In the genomic region with DNA sequence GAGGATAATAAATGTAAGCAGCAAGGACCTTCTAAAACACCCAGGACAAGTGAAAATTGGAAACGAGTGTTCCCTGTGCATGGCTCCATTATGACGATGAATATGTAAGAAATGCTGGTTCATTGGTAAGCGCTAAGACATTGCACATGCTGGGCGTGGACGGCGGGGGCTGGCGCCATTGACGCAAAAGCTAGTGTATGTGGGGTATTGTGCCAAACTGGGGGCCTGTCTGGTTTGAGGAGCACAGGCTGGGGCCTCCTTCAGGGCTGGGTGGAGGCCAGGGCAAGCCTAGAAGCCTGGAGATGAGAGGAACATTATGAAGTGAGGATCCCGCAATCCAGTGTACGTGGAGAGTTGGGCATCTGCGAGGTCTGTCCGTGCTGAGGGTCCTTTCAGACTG, we compare ENCODE assay signal across 19 mouse cellular contexts.
"Had no signal": no experiment of that assay in that cellular context is flagged by ENCODE, and none has a peak within 500 bp of the region (broad histone marks: within the 10 kb centered on the region; RNA-seq: fewer than 3 reads in every experiment).

No protein-coding gene starts in this region.

- H3K4me2 ChIP-seq: liver, embryonic 13.5 days; neural tube, embryonic 12.5 days; neural tube, embryonic 15.5 days had no signal

- H3K27me3 ChIP-seq: liver, embryonic 13.5 days; megakaryocyte, embryonic 14.5 days; neural tube, embryonic 12.5 days; neural tube, embryonic 15.5 days had no signal

- H3K4me1 ChIP-seq: liver, embryonic 13.5 days; megakaryocyte, embryonic 14.5 days; neural tube, embryonic 12.5 days had no signal

- ATAC-seq: intestine, embryonic 16.5 days had no signal

- H3K9me3 ChIP-seq: liver, embryonic 13.5 days; neural tube, embryonic 12.5 days; neural tube, embryonic 15.5 days had no signal

- DNase-seq: kidney, adult 18-20 months; kidney, postnatal 10 days; layer of hippocampus, postnatal 36 days; liver, embryonic 13.5 days; lung, adult 2 months; lung, postnatal 36 days; midbrain, embryonic 14.5 days; right cerebral cortex, adult 18-20 months; right cerebral cortex, postnatal 25 days; spleen, adult 18-20 months; thymus, adult 2 months; thymus, postnatal 14 days; thymus, postnatal 4 days had no signal

- H3K9ac ChIP-seq: liver, embryonic 13.5 days; neural tube, embryonic 12.5 days; neural tube, embryonic 15.5 days had no signal

- H3K27ac ChIP-seq: left cerebral cortex, adult 2 months; liver, embryonic 13.5 days; midbrain, embryonic 10.5 days; neural tube, embryonic 12.5 days; neural tube, embryonic 15.5 days had no signal

- H3K36me3 ChIP-seq: liver, embryonic 13.5 days; midbrain, embryonic 10.5 days; neural tube, embryonic 12.5 days; neural tube, embryonic 15.5 days had no signal

- H3K4me3 ChIP-seq: left cerebral cortex, adult 2 months; liver, embryonic 13.5 days; megakaryocyte, embryonic 14.5 days; midbrain, embryonic 10.5 days; neural tube, embryonic 12.5 days; neural tube, embryonic 15.5 days had no signal
